Mouse (Mus musculus): ENCODE results near the gene Pbld1. TPM values are rescaled to one million over a fixed set of nuclear protein-coding genes. Genes with fewer than 3 reads are reported as not detected.

The Pbld1 gene
- polyA plus RNA-seq, 1 experiment from 2014 or later: 0.72 TPM

Other genes with a start within 250 kb of the Pbld1 start
- 22.7 and 26.9 TPM in 2 replicates for gene Tet1, start 151.2 kb upstream of the Pbld1 start, polyA plus RNA-seq (2015; fragmentation: Nextera tagmentation; extraction: Ambion mirVana)
- gene Slc25a16, start 139.5 kb upstream of the Pbld1 start, polyA plus RNA-seq (2015; fragmentation: Nextera tagmentation; extraction: Ambion mirVana): 13.8 and 14.0 TPM in 2 replicates
- 12.0 and 14.4 TPM in 2 replicates for gene Dna2, start 113.1 kb upstream of the Pbld1 start, polyA plus RNA-seq (2015; fragmentation: Nextera tagmentation; extraction: Ambion mirVana)
- gene Rufy2, start 79.9 kb upstream of the Pbld1 start, polyA plus RNA-seq (2015; fragmentation: Nextera tagmentation; extraction: Ambion mirVana): 16.5 and 16.9 TPM in 2 replicates
- gene Hnrnph3, start 35.9 kb upstream of the Pbld1 start, polyA plus RNA-seq (2015; fragmentation: Nextera tagmentation; extraction: Ambion mirVana): 68.9 and 75.5 TPM in 2 replicates
- gene Pbld2, start 35.8 kb upstream of the Pbld1 start, polyA plus RNA-seq (2015; fragmentation: Nextera tagmentation; extraction: Ambion mirVana): 0.77 and 0.89 TPM in 2 replicates
- not detected in 2 replicates for gene Atoh7, start 39.5 kb downstream of the Pbld1 start, polyA plus RNA-seq (2015; fragmentation: Nextera tagmentation; extraction: Ambion mirVana)
- gene Mypn, start 143.8 kb downstream of the Pbld1 start, polyA plus RNA-seq (2015; fragmentation: Nextera tagmentation; extraction: Ambion mirVana): 12.3 and 14.4 TPM in 2 replicates
- gene Herc4, start 183.6 kb downstream of the Pbld1 start, polyA plus RNA-seq (2015; fragmentation: Nextera tagmentation; extraction: Ambion mirVana): 37.4 and 38.5 TPM in 2 replicates